Mouse (Mus musculus) C2C12 (cell line): ENCODE data around the gene Klrd1. TPM values are rescaled to one million over a fixed set of nuclear protein-coding genes. Genes with fewer than 3 reads are reported as not detected.

ENCODE experiments used
- H3K27me3 ChIP-seq: one replicate; pipeline ENCODE4 v1.6.1; 2011; ENCODE audit not compliant: control insufficient read depth, insufficient read depth, insufficient read length
- H3K36me3 ChIP-seq: one replicate; pipeline ENCODE4 v1.6.1; 2011; ENCODE audit not compliant: control insufficient read depth, insufficient read depth
- H3K4me3 ChIP-seq: one replicate; pipeline ENCODE4 v1.5.1; 2011; ENCODE audit warnings: mild to moderate bottlenecking, control low read depth; ENCODE audit not compliant: poor library complexity, insufficient read depth, severe bottlenecking
- H3K79me2 ChIP-seq: one replicate; pipeline ENCODE4 v1.6.1; 2011; ENCODE audit not compliant: control insufficient read depth, insufficient read depth
- H3K79me3 ChIP-seq: one replicate; pipeline ENCODE4 v1.6.1; 2011; ENCODE audit warnings: low read depth, control low read depth
- H3ac ChIP-seq: one replicate; pipeline ENCODE3; 2011; ENCODE audit warnings: low read depth; ENCODE audit not compliant: control insufficient read depth, insufficient read length
- CEBPB ChIP-seq: IDR thresholded peaks from one replicate; pipeline ENCODE4 v1.6.1; 2011; ENCODE audit warnings: low read depth, mild to moderate bottlenecking, control low read depth, moderate library complexity
- CTCF ChIP-seq: IDR thresholded peaks from one replicate; pipeline ENCODE4 v1.5.1; 2011; ENCODE audit not compliant: control insufficient read depth, insufficient read depth, insufficient read length
- FOSL1 ChIP-seq: IDR thresholded peaks from one replicate; pipeline ENCODE4 v1.8.0; 2011; ENCODE audit warnings: mild to moderate bottlenecking, low read length; ENCODE audit not compliant: poor library complexity, insufficient read depth, severe bottlenecking
- MAX ChIP-seq: IDR thresholded peaks from one replicate; pipeline ENCODE4 v1.6.1; 2011; ENCODE audit warnings: mild to moderate bottlenecking, control low read depth
- MYOD1 ChIP-seq: IDR thresholded peaks from one replicate; pipeline ENCODE4 v1.6.1; 2011; ENCODE audit warnings: low read depth; ENCODE audit not compliant: control insufficient read depth, insufficient read length
- MYOG ChIP-seq: IDR thresholded peaks from one replicate; pipeline ENCODE4 v1.6.1; 2011; ENCODE audit not compliant: control insufficient read depth, insufficient read length; ENCODE audit errors: extremely low read depth
- USF1 ChIP-seq: IDR thresholded peaks from one replicate; pipeline ENCODE4 v1.6.1; 2011; ENCODE audit warnings: low read depth, mild to moderate bottlenecking, control low read depth, moderate library complexity
- polyA plus RNA-seq: library from polyadenylated mRNA; unstranded; fragments of >200 nt; fragmentation: generic; extraction: Trizol; gene quantifications from one replicate; pipeline ENCODE4 v1.2.1, GENCODE M21; 2012; ENCODE audit warnings: missing spikeins

The Klrd1 gene
- polyA plus RNA-seq, 1 experiment = not detected

GRCm38 (mm10) chr6:129557298-129558023 is 34.1 kb upstream of the Klrd1 start:
- H3K4me3 ChIP-seq = no peak overlapping the region
- TF ChIP-seq MAX (no peak), FOSL1 (no peak), CEBPB (no peak), MYOD1 (no peak), CTCF (no peak), USF1 (no peak), MYOG (no peak)
- no peak overlapping the region for H3ac ChIP-seq
- H3K79me3 ChIP-seq = no peaks in the 10 kb centered on the region
- H3K36me3 ChIP-seq = no peaks in the 10 kb centered on the region
- no peaks in the 10 kb centered on the region for H3K79me2 ChIP-seq
- no peaks in the 10 kb centered on the region for H3K27me3 ChIP-seq

- Histone ChIP-seq H3K4me3 (no peak overlapping the region), H3ac (no peak overlapping the region), H3K79me2 (no peaks in the 10 kb centered on the region), H3K27me3 (no peaks in the 10 kb centered on the region), H3K36me3 (no peaks in the 10 kb centered on the region), H3K79me3 (no peaks in the 10 kb centered on the region)
- TF ChIP-seq CTCF = peak; percentile 70
- peak; percentile 69 for TF ChIP-seq USF1
- TF ChIP-seq MYOD1 = no peak
- peak; percentile 88 for TF ChIP-seq MAX
Measured at GRCm38 (mm10) chr6:129558946-129559640, 32.5 kb upstream of the Klrd1 start.

DNA sequence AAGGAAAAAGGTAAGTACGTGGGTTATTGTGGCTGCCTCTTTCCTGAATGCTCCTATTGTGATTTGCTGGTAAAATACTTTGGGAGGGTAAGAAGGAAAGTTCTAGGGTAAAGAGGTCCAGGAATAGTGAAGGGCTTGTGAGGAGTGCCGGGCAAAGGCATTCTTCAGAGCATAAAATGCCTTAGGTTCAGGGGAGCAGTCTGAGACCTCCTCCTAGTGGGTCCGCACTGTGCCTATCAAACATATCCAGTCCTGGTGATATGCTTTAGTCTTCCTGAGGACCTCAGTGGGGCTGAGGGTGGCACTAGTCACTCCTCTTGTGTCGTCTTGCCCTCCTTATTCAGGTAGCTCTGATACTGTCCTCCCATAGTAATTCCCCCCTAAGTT is 31.9 kb upstream of the Klrd1 start:
- Histone ChIP-seq H3K36me3 (no peaks in the 10 kb centered on the region), H3K4me3 (no peak overlapping the region), H3K27me3 (no peaks in the 10 kb centered on the region), H3K79me2 (no peaks in the 10 kb centered on the region), H3K79me3 (no peaks in the 10 kb centered on the region), H3ac (no peak overlapping the region)
- TF ChIP-seq CEBPB (no peak), FOSL1 (no peak), MYOG (no peak), MYOD1 (no peak), USF1 (no peak), MAX (no peak), CTCF (no peak)

- TF ChIP-seq MYOG (no peak), FOSL1 (no peak), USF1 (no peak), CTCF (no peak), MAX (no peak), CEBPB (no peak), MYOD1 (no peak)
- no peaks in the 10 kb centered on the region for H3K79me3 ChIP-seq
- no peaks in the 10 kb centered on the region for H3K27me3 ChIP-seq
- no peak overlapping the region for H3K4me3 ChIP-seq
- no peaks in the 10 kb centered on the region for H3K36me3 ChIP-seq
- H3K79me2 ChIP-seq = no peaks in the 10 kb centered on the region
- H3ac ChIP-seq = no peak overlapping the region
Measured at GRCm38 (mm10) chr6:129565257-129565656, 26.3 kb upstream of the Klrd1 start.

GRCm38 (mm10) chr6:129575315-129575714 is 16.3 kb upstream of the Klrd1 start:
- Histone ChIP-seq H3K4me3 (no peak overlapping the region), H3K27me3 (no peaks in the 10 kb centered on the region), H3K36me3 (no peaks in the 10 kb centered on the region), H3K79me2 (no peaks in the 10 kb centered on the region), H3ac (no peak overlapping the region), H3K79me3 (no peaks in the 10 kb centered on the region)
- TF ChIP-seq CTCF = no peak
- TF ChIP-seq CEBPB = no peak
- TF ChIP-seq MAX = no peak
- no peak for TF ChIP-seq MYOD1
- TF ChIP-seq FOSL1 = no peak
- no peak for TF ChIP-seq USF1
- no peak for TF ChIP-seq MYOG

DNA sequence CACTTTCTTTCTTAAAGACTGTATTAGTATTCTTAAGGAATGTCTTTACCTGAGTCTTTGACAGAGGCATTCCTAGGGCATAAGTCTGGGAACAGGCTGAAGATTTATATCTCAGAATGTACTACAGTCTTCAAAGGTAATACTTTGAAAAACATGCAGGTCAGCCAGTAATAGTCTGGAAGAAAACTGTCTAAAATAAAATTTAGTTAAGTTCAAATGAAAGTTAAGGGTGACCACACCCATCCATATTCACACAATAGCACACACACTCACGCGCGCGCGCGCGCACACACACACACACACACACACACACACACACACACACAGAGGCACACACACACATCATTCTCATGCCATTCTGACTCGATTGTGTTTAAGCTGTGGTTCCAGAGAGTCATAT is 14.0 kb upstream of the Klrd1 start, which contains the start of gene Klre1:
Gene Klre1 (plus strand): TSS at position 301 of the 400 bp plus-strand sequence.
- no peak for TF ChIP-seq CTCF
- no peak for TF ChIP-seq MAX
- no peak for TF ChIP-seq CEBPB
- no peak for TF ChIP-seq MYOG
- TF ChIP-seq USF1 = no peak
- no peak for TF ChIP-seq MYOD1
- no peak for TF ChIP-seq FOSL1
- Histone ChIP-seq H3ac (no peak within 1 kb of the TSS), H3K4me3 (no peak within 1 kb of the TSS), H3K36me3 (no peaks in the 10 kb centered on the region), H3K79me3 (no peaks in the 10 kb centered on the region), H3K79me2 (no peaks in the 10 kb centered on the region), H3K27me3 (no peaks in the 10 kb centered on the region)
